Mouse (Mus musculus) kidney, adult 2 months (tissue): ENCODE data around the gene Wnt5b.

Experiments used
- CTCF ChIP-seq: fragments of 200-500 bp; conservative IDR thresholded peaks from 2 replicates; pipeline ENCODE4 v1.5.1; 2011; ENCODE audit warnings: low read depth, mild to moderate bottlenecking, control low read depth, low read length, moderate library complexity, mixed read lengths; ENCODE audit not compliant: insufficient read depth, insufficient read length
- POLR2A ChIP-seq: fragments of 200-500 bp; IDR thresholded peaks from one replicate; pipeline ENCODE4 v1.6.1; 2011; ENCODE audit warnings: low read depth, low read length, control low read depth

- TF ChIP-seq CTCF (no peak), POLR2A (no peak)
These were observed 141.2 kb downstream of the Wnt5b start for GRCm38 (mm10) chr6:119402976-119403375.
